Mouse (Mus musculus) neural tube, embryonic 10.5 days (tissue): ENCODE data around the gene Sec24c.
"Not testable (repeated sequence)": the region's sequence is repeated elsewhere in the genome, so short reads cannot be mapped to it uniquely, and the experiment has no call there.

ENCODE experiments used
- DNase-seq: peaks from one replicate; pipeline ENCODE4 v3.0.0-alpha.2; 2017; ENCODE audit warnings: low spot score; ENCODE audit errors: extremely low spot score

Gene Sec24c

GRCm38 (mm10) chr14:20696986-20697385 lies 22.9 kb downstream of the Sec24c start:
- DNase-seq = no peak

GRCm38 (mm10) chr14:20698515-20698914 lies 24.4 kb downstream of the Sec24c start:
- DNase-seq = no peak

- DNase-seq = no peak
Measured at GRCm38 (mm10) chr14:20700362-20700761, 26.3 kb downstream of the Sec24c start.

GRCm38 (mm10) chr14:20701554-20701953 lies 27.4 kb downstream of the Sec24c start:
- no peak for DNase-seq

GRCm38 (mm10) chr14:20702096-20702740 lies 28.1 kb downstream of the Sec24c start:
- no peak for DNase-seq

- DNase-seq = peak; percentile 94
Measured at GRCm38 (mm10) chr14:20702741-20703381, 28.8 kb downstream of the Sec24c start, which contains the start of gene Chchd1. Chchd1 (plus strand) TSS chr14:20703006.

- DNase-seq = not testable (repeated sequence)
Measured at GRCm38 (mm10) chr14:20703461-20703860, 29.4 kb downstream of the Sec24c start.

GRCm38 (mm10) chr14:20707201-20708190 lies 33.4 kb downstream of the Sec24c start, which contains the start of gene Zswim8:
Zswim8 (plus strand) TSS chr14:20707552.
- DNase-seq = peak; percentile 94

GRCm38 (mm10) chr14:20708239-20708638 lies 34.1 kb downstream of the Sec24c start:
- no peak for DNase-seq

- no peak for DNase-seq
Measured at GRCm38 (mm10) chr14:20713832-20714231, 39.7 kb downstream of the Sec24c start.

- no peak for DNase-seq
Measured at GRCm38 (mm10) chr14:20718443-20718842, 44.3 kb downstream of the Sec24c start.

GRCm38 (mm10) chr14:20719767-20720166 lies 45.7 kb downstream of the Sec24c start:
- no peak for DNase-seq

- no peak for DNase-seq
Measured at GRCm38 (mm10) chr14:20721371-20721770, 47.3 kb downstream of the Sec24c start.

GRCm38 (mm10) chr14:20723006-20723405 lies 48.9 kb downstream of the Sec24c start:
- no peak for DNase-seq

- peak; percentile 62 for DNase-seq
Measured at GRCm38 (mm10) chr14:20724043-20724442, 49.9 kb downstream of the Sec24c start.

GRCm38 (mm10) chr14:20725660-20726339 lies 51.7 kb downstream of the Sec24c start:
- no peak for DNase-seq

GRCm38 (mm10) chr14:20729871-20730270 lies 55.8 kb downstream of the Sec24c start:
- DNase-seq = no peak

GRCm38 (mm10) chr14:20730853-20731602 lies 56.9 kb downstream of the Sec24c start:
- no peak for DNase-seq

GRCm38 (mm10) chr14:20733041-20733951 lies 59.2 kb downstream of the Sec24c start:
- no peak for DNase-seq
